Mouse (Mus musculus): ENCODE results near the gene Fam83c. TPM values are rescaled to one million over a fixed set of nuclear protein-coding genes. Genes with fewer than 3 reads are reported as not detected.

Fam83c gene
- 0.18 TPM for total RNA-seq (2023)

GRCm38 (mm10) chr2:155834732-155835131, at the start of gene Fam83c:
TSS of gene Fam83c (minus strand) at chr2:155834854.

GRCm38 (mm10) chr2:155826630-155827424, 7.8 kb downstream of the Fam83c start, which contains the start of gene Eif6:
TSS of gene Eif6 (minus strand) at chr2:155826925.

GRCm38 (mm10) chr2:155819392-155819448, 15.4 kb downstream of the Fam83c start, which contains the start of gene BC029722:
TSS of gene BC029722 (minus strand) at chr2:155819426.

Other genes with a start within 250 kb of the Fam83c start
- 9.0 TPM for gene Gss, start 242.0 kb downstream of the Fam83c start, total RNA-seq (2023)
- not detected for gene Myh7b, start 223.6 kb downstream of the Fam83c start, total RNA-seq (2023)
- 154 TPM for gene Trpc4ap, start 142.5 kb downstream of the Fam83c start, total RNA-seq (2023)
- 26.6 TPM for gene Edem2, start 105.4 kb downstream of the Fam83c start, total RNA-seq (2023)
- gene Gm17581, start 99.0 kb downstream of the Fam83c start, total RNA-seq (2023) = not detected
- 0.35 TPM for gene Procr, start 83.7 kb downstream of the Fam83c start, total RNA-seq (2023)
- not detected for gene Mmp24, start 59.5 kb downstream of the Fam83c start, total RNA-seq (2023)
- 19.5 TPM for gene BC029722, start 15.4 kb downstream of the Fam83c start, total RNA-seq (2023)
- 124 TPM for gene Eif6, start 7.9 kb downstream of the Fam83c start, total RNA-seq (2023)
- gene Uqcc1, start 95.5 kb upstream of the Fam83c start, total RNA-seq (2023) = 33.5 TPM
- not detected for gene Gm15557, start 105.9 kb upstream of the Fam83c start, total RNA-seq (2023)
- not detected for gene Gdf5, start 110.5 kb upstream of the Fam83c start, total RNA-seq (2023)
- 44.8 TPM for gene Cep250, start 121.6 kb upstream of the Fam83c start, total RNA-seq (2023)
- gene 6430550D23Rik, start 173.1 kb upstream of the Fam83c start, total RNA-seq (2023) = 2.0 TPM
- gene Ergic3, start 173.2 kb upstream of the Fam83c start, total RNA-seq (2023) = 52.1 TPM
- not detected for gene Fer1l4, start 218.1 kb upstream of the Fam83c start, total RNA-seq (2023)
- gene Spag4, start 230.3 kb upstream of the Fam83c start, total RNA-seq (2023) = 4.8 TPM

All from CD4-positive naive resting alpha-beta T cell, adult 76 days (primary cell).